20 mouse cellular contexts compared by ENCODE assay signal in genomic region chr7:125740521-125740920, GRCm38 (mm10). TPM values are rescaled to one million over a fixed set of nuclear protein-coding genes. Genes with fewer than 3 reads are reported as not detected.
DNase-seq lines count a peak whose midpoint lies in the region; ATAC-seq and TF ChIP-seq lines count a peak whose summit lies in the region.
"Had no signal": no experiment of that assay in that cellular context is flagged by ENCODE, and none has a peak within 500 bp of the region (broad histone marks: within the 10 kb centered on the region; RNA-seq: fewer than 3 reads in every experiment).

No protein-coding gene starts in this region.

- no peak overlapping the region for H3K4me2 ChIP-seq in kidney, postnatal 0 days (ENCODE audit: low read length)
- no peak overlapping the region for H3K4me2 ChIP-seq in liver, embryonic 12.5 days
- H3K4me2 ChIP-seq in lung, embryonic 15.5 days = no peak overlapping the region
- H3K4me2 ChIP-seq: embryonic facial prominence, embryonic 13.5 days; embryonic facial prominence, embryonic 15.5 days; forebrain, embryonic 12.5 days had no signal

- DNase-seq in kidney, postnatal 0 days (ENCODE audit: low spot score) = peak; percentile 62
- DNase-seq in kidney, adult 9 months = no peak
- DNase-seq in liver, adult 2 months (ENCODE audit: extremely low read depth, low read depth, low spot score) = no peak
- no peak for DNase-seq in lung, postnatal 10 days
- DNase-seq: adrenal gland, postnatal 25 days; cerebellum, adult 11 months; cerebellum, adult 18-20 months; cerebellum, adult 8-10 months; cerebellum, adult 9-11 months; cerebellum, postnatal 14 days; cerebellum, postnatal 36 days; embryo, embryonic 11 days had no signal

- no peaks in the 10 kb centered on the region for H3K27me3 ChIP-seq in kidney, postnatal 0 days (ENCODE audit: insufficient read depth, low read length)
- no peaks in the 10 kb centered on the region for H3K27me3 ChIP-seq in liver, adult 2 months (ENCODE audit: control insufficient read depth, insufficient read depth, low read length)
- no peaks in the 10 kb centered on the region for H3K27me3 ChIP-seq in liver, embryonic 12.5 days (replicated peaks)
- no peaks in the 10 kb centered on the region for H3K27me3 ChIP-seq in lung, embryonic 15.5 days
- H3K27me3 ChIP-seq: embryonic facial prominence, embryonic 13.5 days; embryonic facial prominence, embryonic 15.5 days; forebrain, embryonic 12.5 days had no signal

- H3K9me3 ChIP-seq in kidney, postnatal 0 days (replicated peaks; ENCODE audit: low read length) = no peaks in the 10 kb centered on the region
- no peaks in the 10 kb centered on the region for H3K9me3 ChIP-seq in liver, embryonic 12.5 days (replicated peaks)
- H3K9me3 ChIP-seq in lung, embryonic 15.5 days = no peaks in the 10 kb centered on the region
- H3K9me3 ChIP-seq: embryonic facial prominence, embryonic 13.5 days; embryonic facial prominence, embryonic 15.5 days; forebrain, embryonic 10.5 days; forebrain, embryonic 12.5 days had no signal

- H3K79me2 ChIP-seq in liver, adult 2 months (ENCODE audit: control insufficient read depth, insufficient read depth, low read length) = no peaks in the 10 kb centered on the region

- no peak for ATAC-seq in kidney, postnatal 0 days (replicated peaks; ENCODE audit: low FRiP score, low read depth)
- no peak for ATAC-seq in liver, embryonic 12.5 days
- ATAC-seq in lung, embryonic 15.5 days (ENCODE audit: borderline replicate concordance, extremely low read depth, low FRiP score, low TSS enrichment) = no peak
- ATAC-seq: forebrain, embryonic 14.5 days had no signal

- WGBS in kidney, postnatal 0 days = 46% methylated on average over 2 of the region's 2 CpGs
- 33% methylated on average over 2 of the region's 2 CpGs for WGBS in liver, adult 2 months
- WGBS in liver, embryonic 12.5 days (ENCODE audit: insufficient replicate concordance) = 60% methylated on average over 2 of the region's 2 CpGs
- WGBS in lung, embryonic 15.5 days = 51% methylated on average over 2 of the region's 2 CpGs

- no peak for TF ChIP-seq POLR2A in liver, adult 2 months (IDR thresholded peaks at IDR 0.05; ENCODE audit: extremely low read depth, insufficient read depth, low read length)

- no peak for TF ChIP-seq CTCF in kidney, postnatal 0 days (IDR thresholded peaks at IDR 0.05; ENCODE audit: low read depth)
- no peak for TF ChIP-seq CTCF in liver, adult 2 months (IDR thresholded peaks at IDR 0.05; ENCODE audit: low read depth, low read length)

- H3K27ac ChIP-seq in kidney, postnatal 0 days = peak overlapping the region; percentile 54
- H3K27ac ChIP-seq in liver, adult 2 months (replicated peaks; ENCODE audit: insufficient read depth, low read depth, low read length) = peak overlapping the region; percentile 57
- H3K27ac ChIP-seq in liver, embryonic 12.5 days = no peak overlapping the region
- 0 out of 2 replicates have a peak overlapping the region, but pooled peaks have one; percentile 20 for H3K27ac ChIP-seq in lung, embryonic 15.5 days
- H3K27ac ChIP-seq: embryonic facial prominence, embryonic 13.5 days; embryonic facial prominence, embryonic 15.5 days; forebrain, embryonic 10.5 days; forebrain, embryonic 12.5 days had no signal

- no peaks in the 10 kb centered on the region for H3K4me1 ChIP-seq in kidney, postnatal 0 days (replicated peaks; ENCODE audit: insufficient read depth, low read length)
- H3K4me1 ChIP-seq in liver, adult 2 months (ENCODE audit: control insufficient read depth, insufficient read depth, low read length) = peaks cover 18% of the 10 kb centered on the region
- H3K4me1 ChIP-seq in liver, embryonic 12.5 days = no peaks in the 10 kb centered on the region
- no peaks in the 10 kb centered on the region for H3K4me1 ChIP-seq in lung, embryonic 15.5 days
- H3K4me1 ChIP-seq: embryonic facial prominence, embryonic 13.5 days; embryonic facial prominence, embryonic 15.5 days; forebrain, embryonic 12.5 days had no signal

- no peak overlapping the region for H3K4me3 ChIP-seq in kidney, postnatal 0 days (replicated peaks; ENCODE audit: low read depth, low read length)
- no peak overlapping the region for H3K4me3 ChIP-seq in liver, adult 2 months (ENCODE audit: insufficient read depth, low read depth, low read length)
- H3K4me3 ChIP-seq in liver, embryonic 12.5 days = no peak overlapping the region
- H3K4me3 ChIP-seq in lung, embryonic 15.5 days = no peak overlapping the region
- H3K4me3 ChIP-seq: embryonic facial prominence, embryonic 13.5 days; embryonic facial prominence, embryonic 15.5 days; erythroblast, embryonic 14.5 days; forebrain, embryonic 10.5 days; forebrain, embryonic 12.5 days had no signal

- H3K36me3 ChIP-seq in kidney, postnatal 0 days (ENCODE audit: insufficient read depth, low read length) = no peaks in the 10 kb centered on the region
- H3K36me3 ChIP-seq in liver, adult 2 months (ENCODE audit: control insufficient read depth, insufficient read depth, low read length) = no peaks in the 10 kb centered on the region
- no peaks in the 10 kb centered on the region for H3K36me3 ChIP-seq in liver, embryonic 12.5 days
- no peaks in the 10 kb centered on the region for H3K36me3 ChIP-seq in lung, embryonic 15.5 days
- H3K36me3 ChIP-seq: embryonic facial prominence, embryonic 13.5 days; embryonic facial prominence, embryonic 15.5 days; forebrain, embryonic 10.5 days; forebrain, embryonic 12.5 days had no signal

- no peak overlapping the region for H3K9ac ChIP-seq in kidney, postnatal 0 days (ENCODE audit: low read depth, low read length)
- no peak overlapping the region for H3K9ac ChIP-seq in liver, adult 2 months (ENCODE audit: low read depth, low read length)
- no peak overlapping the region for H3K9ac ChIP-seq in liver, embryonic 12.5 days
- no peak overlapping the region for H3K9ac ChIP-seq in lung, embryonic 15.5 days
- H3K9ac ChIP-seq: embryonic facial prominence, embryonic 13.5 days; embryonic facial prominence, embryonic 15.5 days; forebrain, embryonic 12.5 days had no signal

RNA-seq across cellular contexts. Expression of gene D430042O09Rik, which starts 32.8 kb away (rescaled TPM):
- 4.4 and 4.8 TPM in 2 replicates for polyA plus RNA-seq in kidney, postnatal 0 days (2015; fragmentation: Nextera tagmentation; extraction: Ambion mirVana)
- total RNA-seq in liver, adult 2 months (2014; rRNA removed) = 8.5 and 9.9 TPM in 2 replicates
- 8.8 and 9.0 TPM in 2 replicates for polyA plus RNA-seq in liver, adult 2 months (2012; rRNA removed)
- 3.4 and 3.5 TPM in 2 replicates for polyA plus RNA-seq in liver, embryonic 12.5 days (2016; fragmentation: Nextera tagmentation; extraction: Ambion mirVana)
- polyA plus RNA-seq in lung, embryonic 15.5 days (2015; fragmentation: Nextera tagmentation; extraction: Ambion mirVana) = 7.5 and 8.0 TPM in 2 replicates

RNA-seq across cellular contexts. Expression of gene Gtf3c1, which starts 32.9 kb away (rescaled TPM):
- polyA plus RNA-seq in kidney, postnatal 0 days (2015; fragmentation: Nextera tagmentation; extraction: Ambion mirVana) = 15.6 and 17.8 TPM in 2 replicates
- total RNA-seq in liver, adult 2 months (2014; rRNA removed) = 14.9 and 21.0 TPM in 2 replicates
- polyA plus RNA-seq in liver, adult 2 months (2012; rRNA removed) = 23.5 and 24.4 TPM in 2 replicates
- polyA plus RNA-seq in liver, embryonic 12.5 days (2016; fragmentation: Nextera tagmentation; extraction: Ambion mirVana) = 16.5 and 17.8 TPM in 2 replicates
- 27.7 and 29.5 TPM in 2 replicates for polyA plus RNA-seq in lung, embryonic 15.5 days (2015; fragmentation: Nextera tagmentation; extraction: Ambion mirVana)
